Mouse (Mus musculus) kidney, embryonic 14.5 days (tissue): Measurements from ENCODE around the gene Serpini1. TPM values are rescaled to one million over a fixed set of nuclear protein-coding genes. Genes with fewer than 3 reads are reported as not detected.

Source experiments
- ATAC-seq: fragments of 200-750 bp; cut with Nextera tagmentation; 2 replicates; pipeline ENCODE4 v1.8.0; 2017; ENCODE audit warnings: moderate number of reproducible peaks, mild to moderate bottlenecking, moderate TSS enrichment, moderate library complexity; ENCODE audit not compliant: low FRiP score, low TSS enrichment
- H3K27ac ChIP-seq: fragments of 300-500 bp; sonication (generic); 2 replicates; pipeline ENCODE4 v1.5.1; 2014; ENCODE audit warnings: low read depth, mild to moderate bottlenecking, low read length, moderate library complexity, mixed read lengths
- H3K27me3 ChIP-seq: fragments of 300-500 bp; sonication (generic); 2 replicates; pipeline ENCODE4 v1.6.1; 2014; ENCODE audit warnings: mild to moderate bottlenecking, low read length; ENCODE audit not compliant: control insufficient read depth, insufficient read depth
- H3K36me3 ChIP-seq: fragments of 300-500 bp; sonication (generic); 2 replicates; pipeline ENCODE4 v1.6.1; 2014; ENCODE audit warnings: low read length, mixed read lengths; ENCODE audit not compliant: control insufficient read depth, insufficient read depth
- H3K4me1 ChIP-seq: fragments of 300-500 bp; sonication (generic); 2 replicates; pipeline ENCODE4 v1.6.1; 2014; ENCODE audit warnings: low read length, mixed read lengths; ENCODE audit not compliant: control insufficient read depth, insufficient read depth
- H3K4me2 ChIP-seq: fragments of 300-500 bp; sonication (generic); replicated peaks from 2 replicates; pipeline ENCODE4 v1.6.1; 2014; ENCODE audit warnings: low read depth, mild to moderate bottlenecking, low read length
- H3K4me3 ChIP-seq: fragments of 300-500 bp; sonication (generic); 2 replicates; pipeline ENCODE4 v1.5.1; 2014; ENCODE audit warnings: mild to moderate bottlenecking, low read length
- H3K9ac ChIP-seq: fragments of 300-500 bp; sonication (generic); 2 replicates; pipeline ENCODE4 v1.6.1; 2014; ENCODE audit warnings: low read depth, mild to moderate bottlenecking, low read length, moderate library complexity
- H3K9me3 ChIP-seq: fragments of 300-500 bp; sonication (generic); 2 replicates; pipeline ENCODE4 v1.6.1; 2016; ENCODE audit warnings: low read length; ENCODE audit not compliant: control insufficient read depth
- WGBS: fragments of 180-500 bp; shearing (Covaris S2); extraction: QIAGEN DNeasy Blood & Tissue Kit; methylation state at CpG from one replicate; pipeline ENCODE4 v1.1.7; 2014; 5-methylcytosine and 5-hydroxymethylcytosine counted together
- polyA plus RNA-seq: library from polyadenylated mRNA; unstranded; fragments of >200 nt; fragmentation: Nextera tagmentation; extraction: Ambion mirVana; gene quantifications from 2 replicates; pipeline ENCODE4 v1.2.1, GENCODE M21; 2014

Gene Serpini1
- polyA plus RNA-seq, result 4.3 and 4.4 TPM in 2 replicates

DNA sequence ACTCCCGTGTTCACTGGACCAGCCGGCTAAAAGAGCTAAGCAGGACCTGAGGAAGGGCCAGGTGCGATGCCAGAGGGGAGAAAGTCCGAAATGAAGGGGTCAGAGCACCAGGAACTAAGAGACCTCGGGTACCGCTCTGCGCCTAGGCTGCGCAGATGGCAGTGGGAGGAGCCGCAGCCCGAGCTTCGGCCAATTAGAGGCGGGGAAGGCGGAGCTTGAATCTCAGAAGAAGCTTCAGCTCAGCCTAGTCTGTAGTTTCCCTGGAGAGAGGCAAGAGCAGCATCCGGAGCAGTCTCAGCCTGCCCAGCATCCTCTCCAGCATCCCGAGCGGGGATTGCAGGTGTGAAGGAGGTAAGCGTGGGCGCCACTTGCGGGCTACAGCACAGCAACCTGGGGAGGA lies at the start of gene Serpini1:
Gene Serpini1, plus strand, starts transcription at position 256 of the 400 bp plus-strand sequence.
- peak within 1 kb of the TSS; percentile 91 for H3K4me3 ChIP-seq
- ATAC-seq, result peak; percentile 95
- no peaks in the 10 kb centered on the region for H3K36me3 ChIP-seq
- peak within 1 kb of the TSS; percentile 88 for H3K9ac ChIP-seq
- no peaks in the 10 kb centered on the region for H3K27me3 ChIP-seq
- peaks cover 3% of the 10 kb centered on the region; the same call in 1 of the 2 replicates for H3K4me1 ChIP-seq
- peak within 1 kb of the TSS; percentile 76 for H3K27ac ChIP-seq
- H3K4me2 ChIP-seq, result peak within 1 kb of the TSS; percentile 82
- WGBS, result 0% methylated on average over 19 of the region's 19 CpGs
- H3K9me3 ChIP-seq, result no peaks in the 10 kb centered on the region

DNA sequence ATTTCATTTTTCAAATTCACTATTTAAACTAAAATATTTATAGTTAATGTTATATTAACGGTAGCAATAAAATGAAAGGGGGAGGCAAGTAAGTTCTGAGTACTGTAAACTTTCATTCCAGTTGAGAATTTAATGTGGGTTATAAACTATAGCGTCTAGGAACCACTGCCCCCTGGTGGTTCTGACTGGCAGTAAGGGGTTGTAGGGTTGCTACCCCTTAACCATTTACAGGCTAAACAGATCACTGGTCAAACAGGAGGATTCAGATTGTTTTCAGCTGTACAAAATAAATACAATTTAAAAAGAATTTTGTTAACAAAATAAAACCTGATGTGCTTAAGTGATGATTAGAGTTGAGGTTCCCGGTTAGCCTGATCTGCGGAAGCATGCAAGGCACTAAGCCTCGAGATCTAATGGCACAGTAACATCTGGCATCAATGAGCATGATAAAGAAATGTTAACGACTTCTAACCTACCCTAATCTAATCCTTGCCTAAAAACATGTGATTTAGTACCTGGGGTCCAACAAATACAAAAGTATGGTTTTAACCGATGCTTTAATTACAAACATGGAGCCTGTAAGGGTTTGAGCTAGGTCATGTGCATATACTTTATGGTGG lies 39.6 kb upstream of the Serpini1 start:
- no peak for ATAC-seq
- Histone ChIP-seq H3K9ac (no peak overlapping the region), H3K27ac (no peak overlapping the region), H3K36me3 (peaks cover 26% of the 10 kb centered on the region; the same call in 1 of the 2 replicates), H3K27me3 (no peaks in the 10 kb centered on the region), H3K4me1 (no peaks in the 10 kb centered on the region), H3K9me3 (no peaks in the 10 kb centered on the region), H3K4me2 (no peak overlapping the region), H3K4me3 (no peak overlapping the region)
- WGBS, result 82% methylated on average over 7 of the region's 7 CpGs

DNA sequence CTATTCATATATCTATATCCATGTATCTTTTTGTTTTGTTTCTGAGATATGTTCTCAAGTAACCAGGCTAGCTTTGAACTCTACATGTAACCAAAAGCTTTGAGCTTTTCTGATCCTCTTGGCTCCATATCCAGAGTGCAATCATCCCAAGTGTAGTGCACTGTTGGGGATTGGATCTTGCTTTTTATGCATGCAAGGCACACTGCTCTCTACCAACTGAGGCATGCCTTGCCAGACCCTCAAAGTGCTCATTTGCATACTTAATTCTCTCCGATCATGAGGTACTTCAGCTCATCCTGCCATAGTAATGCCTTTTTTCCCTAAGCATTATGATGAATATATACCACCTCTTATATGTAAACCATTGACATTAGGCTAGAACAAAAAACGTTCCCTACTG lies 36.0 kb upstream of the Serpini1 start:
- no peak overlapping the region for H3K4me2 ChIP-seq
- peaks cover 32% of the 10 kb centered on the region; the same call in 1 of the 2 replicates for H3K36me3 ChIP-seq
- no peak overlapping the region for H3K9ac ChIP-seq
- H3K27ac ChIP-seq, result no peak overlapping the region
- 89% methylated on average over 2 of the region's 2 CpGs for WGBS
- H3K27me3 ChIP-seq, result no peaks in the 10 kb centered on the region
- H3K4me3 ChIP-seq, result no peak overlapping the region
- no peak for ATAC-seq
- H3K9me3 ChIP-seq, result no peaks in the 10 kb centered on the region
- no peaks in the 10 kb centered on the region for H3K4me1 ChIP-seq

DNA sequence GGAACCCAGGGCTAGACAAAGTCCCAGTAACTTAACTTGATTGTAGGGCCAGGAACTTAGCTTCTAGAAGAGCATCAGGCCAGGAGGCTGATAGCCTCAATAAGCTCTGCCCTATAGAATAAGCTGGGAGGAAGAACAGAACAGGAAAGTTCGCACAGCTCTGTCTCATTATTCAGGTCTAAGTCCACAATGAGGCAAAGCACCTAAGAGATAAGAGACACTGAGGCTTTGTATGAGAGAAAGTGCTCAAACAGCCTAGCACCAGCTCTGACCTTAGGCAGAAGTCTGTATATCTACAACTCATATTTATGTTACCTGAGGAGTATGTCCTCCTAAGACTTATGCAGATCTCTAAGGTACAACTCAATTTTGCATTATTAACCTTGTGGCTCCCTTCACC lies 34.8 kb upstream of the Serpini1 start:
- no peak for ATAC-seq
- Histone ChIP-seq H3K27ac (no peak overlapping the region), H3K9ac (no peak overlapping the region), H3K4me2 (no peak overlapping the region), H3K9me3 (no peaks in the 10 kb centered on the region), H3K27me3 (no peaks in the 10 kb centered on the region), H3K4me3 (no peak overlapping the region), H3K36me3 (peaks cover 43% of the 10 kb centered on the region), H3K4me1 (no peaks in the 10 kb centered on the region)
- 85% methylated on average over 1 of the region's 1 CpGs for WGBS

DNA sequence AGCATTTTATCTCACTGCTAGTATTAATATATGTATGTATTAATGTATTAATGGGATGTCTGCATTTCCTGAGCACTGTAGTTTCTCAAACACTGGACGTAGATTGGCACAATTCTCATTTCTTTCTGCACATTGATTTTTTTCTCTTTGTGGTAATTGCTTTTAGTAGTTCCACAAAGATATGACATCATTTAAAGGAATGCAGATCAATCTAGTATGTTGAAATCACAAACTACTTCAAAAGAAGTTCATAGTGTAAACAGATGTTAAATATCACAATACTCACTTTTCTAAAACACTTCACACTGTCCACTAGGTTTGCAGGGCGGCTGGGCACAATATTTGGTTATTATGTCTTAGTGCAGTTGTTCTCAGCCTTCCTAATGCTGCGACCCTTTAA lies 26.3 kb upstream of the Serpini1 start:
- no peaks in the 10 kb centered on the region for H3K4me1 ChIP-seq
- H3K9me3 ChIP-seq, result no peaks in the 10 kb centered on the region
- H3K27me3 ChIP-seq, result no peaks in the 10 kb centered on the region
- H3K4me3 ChIP-seq, result no peak overlapping the region
- no peak overlapping the region for H3K4me2 ChIP-seq
- peaks cover 14% of the 10 kb centered on the region for H3K36me3 ChIP-seq
- no peak for ATAC-seq
- no peak overlapping the region for H3K9ac ChIP-seq
- H3K27ac ChIP-seq, result no peak overlapping the region
- WGBS, result 96% methylated on average over 3 of the region's 3 CpGs

DNA sequence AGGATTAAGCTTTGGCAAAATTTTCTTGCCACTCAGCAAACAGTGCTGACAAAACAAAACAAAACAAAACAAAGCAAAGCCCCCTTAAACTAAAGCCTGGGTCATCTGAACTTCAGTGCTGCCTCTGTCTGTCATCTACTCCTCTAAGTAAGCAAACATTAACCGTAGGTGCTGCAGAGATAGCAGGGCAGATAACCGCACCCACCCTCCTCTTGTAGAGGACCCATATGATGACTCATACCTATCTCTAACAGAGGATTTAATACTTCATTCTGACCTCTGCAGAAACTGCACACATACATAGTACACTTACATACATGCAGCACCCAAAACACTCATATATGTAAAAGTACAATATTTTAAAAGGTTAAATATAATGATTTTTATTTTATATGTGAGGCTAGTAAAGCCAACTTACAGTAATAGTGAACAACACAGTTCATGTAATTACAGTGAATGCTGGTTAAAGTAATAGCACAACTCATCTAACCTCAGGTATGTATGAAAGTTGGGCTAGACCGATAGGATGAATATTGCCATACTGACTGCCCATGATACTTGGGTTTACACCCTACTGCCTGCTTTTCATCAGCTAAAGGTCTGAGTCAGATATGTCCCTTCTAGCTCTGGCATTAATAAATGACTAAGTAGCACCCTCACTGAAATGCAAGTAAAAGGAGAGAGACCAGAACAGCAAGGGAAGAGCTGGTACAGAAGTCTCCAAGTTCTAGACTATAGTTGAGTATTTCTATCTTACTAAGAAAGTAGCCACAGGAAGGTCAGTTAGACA lies 23.1 kb upstream of the Serpini1 start:
- H3K9me3 ChIP-seq, result no peaks in the 10 kb centered on the region
- H3K4me2 ChIP-seq, result no peak overlapping the region
- no peak overlapping the region for H3K4me3 ChIP-seq
- peaks cover 4% of the 10 kb centered on the region; the same call in 1 of the 2 replicates for H3K36me3 ChIP-seq
- no peaks in the 10 kb centered on the region for H3K27me3 ChIP-seq
- WGBS, result 86% methylated on average over 3 of the region's 3 CpGs
- H3K27ac ChIP-seq, result no peak overlapping the region
- no peaks in the 10 kb centered on the region for H3K4me1 ChIP-seq
- ATAC-seq, result no peak
- H3K9ac ChIP-seq, result no peak overlapping the region

DNA sequence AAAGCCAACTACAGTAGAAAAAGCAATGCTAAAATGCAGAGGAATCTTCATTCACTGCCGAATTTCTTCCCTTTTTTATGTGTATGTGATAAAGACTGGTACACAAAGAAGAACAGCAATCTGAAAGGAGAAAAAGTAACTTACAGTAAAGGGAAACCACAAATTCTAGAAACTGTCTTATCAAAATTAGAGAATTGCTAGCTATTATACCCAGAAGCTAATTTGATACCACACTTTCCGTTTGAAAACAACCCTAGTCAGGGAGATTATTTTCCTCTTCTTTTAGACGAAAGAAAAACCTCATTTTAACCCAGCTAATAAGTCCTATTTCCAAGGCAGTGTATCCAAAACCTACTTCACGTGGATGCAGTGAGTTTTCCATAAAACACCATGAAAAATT lies 16.1 kb upstream of the Serpini1 start:
- WGBS, result 86% methylated on average over 4 of the region's 4 CpGs
- no peak for ATAC-seq
- Histone ChIP-seq H3K27ac (no peak overlapping the region), H3K27me3 (no peaks in the 10 kb centered on the region), H3K4me3 (no peak overlapping the region), H3K4me1 (no peaks in the 10 kb centered on the region), H3K9me3 (no peaks in the 10 kb centered on the region), H3K9ac (no peak overlapping the region), H3K36me3 (peaks cover 10% of the 10 kb centered on the region), H3K4me2 (no peak overlapping the region)

DNA sequence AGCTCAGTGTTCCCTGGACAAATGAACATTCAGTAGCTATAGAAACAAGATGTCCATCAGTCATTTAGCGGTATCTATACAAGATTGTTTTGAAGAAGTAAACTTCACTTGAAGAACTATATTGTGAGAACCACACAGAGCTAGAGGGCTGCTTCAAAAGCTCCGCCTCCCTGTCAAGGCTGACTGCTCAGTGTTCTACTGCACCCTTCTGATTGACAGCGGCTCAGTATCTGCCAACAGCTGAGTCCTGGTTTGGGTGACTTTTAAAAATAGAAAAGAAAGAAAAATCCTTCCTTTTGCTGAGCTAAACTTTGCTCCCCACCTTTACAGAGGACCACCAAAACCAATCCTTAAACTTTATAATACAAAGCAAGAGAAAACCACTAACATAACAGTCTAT lies 14.5 kb upstream of the Serpini1 start:
- peak; percentile 80 for ATAC-seq
- WGBS, result 86% methylated on average over 3 of the region's 3 CpGs

DNA sequence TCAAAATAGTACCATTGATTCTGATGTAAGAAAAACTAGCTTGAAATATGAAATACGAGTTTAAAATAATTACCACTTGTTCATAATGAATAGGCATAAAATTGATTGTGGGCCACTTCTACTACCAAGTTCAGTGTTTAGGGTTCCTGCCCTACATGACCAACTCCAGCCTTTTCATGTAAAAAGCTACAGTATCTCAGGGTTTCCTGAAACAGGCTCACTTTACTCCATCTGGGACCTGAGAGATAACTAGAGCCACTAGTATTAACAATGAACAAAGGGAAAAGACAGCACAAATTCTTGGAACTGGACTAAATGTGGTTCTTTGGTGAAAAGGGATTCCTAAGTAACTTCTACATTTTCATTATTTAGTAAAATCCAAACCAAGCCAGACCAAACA lies 13.1 kb upstream of the Serpini1 start:
- Histone ChIP-seq H3K4me3 (no peak overlapping the region), H3K36me3 (peaks cover 5% of the 10 kb centered on the region), H3K9ac (no peak overlapping the region), H3K9me3 (no peaks in the 10 kb centered on the region), H3K4me1 (no peaks in the 10 kb centered on the region), H3K4me2 (no peak overlapping the region), H3K27me3 (no peaks in the 10 kb centered on the region), H3K27ac (no peak overlapping the region)
- 95% methylated on average over 1 of the region's 1 CpGs for WGBS
- ATAC-seq, result no peak

More for the DNA sequence above, 14.5 kb upstream of the Serpini1 start:
- Histone ChIP-seq H3K4me2 (no peak overlapping the region), H3K4me1 (no peaks in the 10 kb centered on the region), H3K9ac (no peak overlapping the region), H3K4me3 (no peak overlapping the region), H3K27ac (no peak overlapping the region), H3K36me3 (peaks cover 8% of the 10 kb centered on the region), H3K27me3 (no peaks in the 10 kb centered on the region), H3K9me3 (no peaks in the 10 kb centered on the region)
